Mouse (Mus musculus) inflammation-experienced regulatory T-cells, adult 6 months (primary cell): ENCODE results near the gene Clpp. TPM values are rescaled to one million over a fixed set of nuclear protein-coding genes. Genes with fewer than 3 reads are reported as not detected.

Source experiments
- ATAC-seq: one replicate; pipeline ENCODE4 v1.8.0; 2017
- polyA plus RNA-seq, 3 experiments: library from polyadenylated mRNA; unstranded; fragments of 100-300 nt; shearing (Covaris generic); gene quantifications; one replicate each; pipeline ENCODE4 v1.2.1; 2017

Gene Clpp
- 100 to 1,000 TPM in 2 of 3 experiments, 10 to 100 TPM in 1; 61.9 to 113 (median 112) TPM for polyA plus RNA-seq

DNA sequence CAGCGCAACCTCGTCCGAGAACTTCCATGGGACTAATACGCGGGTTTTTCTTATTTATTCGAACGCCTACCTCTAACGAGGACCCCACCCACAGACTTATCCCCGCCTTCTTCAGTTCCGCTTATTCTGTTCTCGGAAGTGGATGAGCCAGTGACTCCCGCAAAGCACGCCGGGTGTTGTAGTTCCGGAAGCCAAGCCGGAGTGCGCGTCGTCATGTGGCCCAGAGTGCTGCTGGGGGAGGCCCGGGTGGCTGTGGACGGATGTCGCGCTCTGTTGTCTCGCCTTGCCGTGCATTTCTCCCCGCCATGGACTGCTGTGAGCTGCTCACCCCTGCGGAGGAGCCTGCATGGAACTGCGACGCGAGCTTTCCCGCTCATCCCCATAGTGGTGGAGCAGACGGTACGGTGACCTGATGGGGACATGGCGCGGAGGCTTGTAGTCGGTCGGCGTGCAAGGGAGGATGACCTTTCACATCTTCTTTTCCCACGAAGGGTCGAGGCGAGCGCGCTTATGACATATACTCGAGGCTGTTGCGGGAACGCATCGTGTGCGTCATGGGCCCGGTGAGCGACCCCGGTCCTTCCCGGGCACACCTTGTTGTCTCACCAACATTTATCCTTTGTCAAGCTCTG is at the start of gene Clpp:
TSS of gene Clpp (plus strand) at position 191 of the 632 bp plus-strand sequence.
- ATAC-seq, result peak; percentile 99

DNA sequence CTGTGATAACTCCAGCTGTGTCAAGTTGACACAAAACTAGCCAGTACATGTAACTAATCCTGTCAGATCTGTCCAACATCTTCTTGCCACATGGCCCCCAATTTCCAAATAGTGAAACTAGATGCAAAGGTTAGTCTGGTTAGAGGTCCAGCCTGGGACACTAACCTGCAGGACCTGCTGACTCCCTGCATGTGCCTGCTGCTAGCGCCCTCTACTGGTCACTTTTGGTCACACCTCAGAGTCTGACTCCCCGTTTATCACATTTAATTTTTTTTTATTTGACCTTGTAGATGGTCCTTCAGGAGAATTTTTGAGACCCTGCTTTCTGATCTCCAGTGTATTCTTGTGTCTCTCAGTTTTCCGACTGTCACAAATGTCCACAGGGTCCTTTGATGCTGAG is 39.2 kb upstream of the Clpp start:
- ATAC-seq, result no peak

DNA sequence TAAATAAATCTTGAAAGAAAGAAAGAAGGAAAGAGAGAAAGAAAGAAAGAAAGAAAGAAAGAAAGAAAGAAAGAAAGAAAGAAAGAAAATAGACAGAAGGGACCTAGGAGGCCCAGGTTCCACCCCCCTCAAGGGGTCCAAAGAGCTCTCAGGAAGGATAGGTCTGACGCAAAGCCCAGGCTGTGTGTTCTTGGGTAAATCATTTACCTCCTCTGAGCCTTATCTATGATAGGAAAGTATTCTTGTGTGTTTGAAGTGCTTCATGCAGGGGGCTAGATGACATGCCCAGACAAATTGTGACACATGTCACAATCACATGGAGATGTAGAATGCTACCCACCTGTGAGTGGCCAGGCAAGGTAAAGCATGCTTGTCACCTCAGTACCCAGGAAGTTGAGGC is 37.5 kb upstream of the Clpp start:
- no peak for ATAC-seq

DNA sequence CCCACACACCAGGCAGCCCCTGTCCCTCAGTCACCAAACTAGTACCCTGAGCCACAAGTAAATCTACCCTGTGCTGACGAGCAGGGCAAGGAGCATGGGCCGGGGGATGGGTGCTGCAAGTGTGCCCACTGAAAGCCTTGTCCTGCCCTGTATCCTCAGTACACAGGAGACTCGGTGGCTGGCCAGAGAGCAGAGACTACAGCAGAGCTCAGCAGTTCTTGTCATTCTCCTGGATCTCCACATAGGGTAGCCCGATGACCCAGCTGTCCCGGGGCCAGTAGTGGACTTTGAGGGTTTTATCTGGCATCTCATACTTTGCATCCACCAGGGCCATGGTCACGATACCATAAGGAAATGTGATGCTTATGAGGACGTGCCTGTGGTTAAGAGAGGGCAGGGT is 35.2 kb upstream of the Clpp start:
- no peak for ATAC-seq

DNA sequence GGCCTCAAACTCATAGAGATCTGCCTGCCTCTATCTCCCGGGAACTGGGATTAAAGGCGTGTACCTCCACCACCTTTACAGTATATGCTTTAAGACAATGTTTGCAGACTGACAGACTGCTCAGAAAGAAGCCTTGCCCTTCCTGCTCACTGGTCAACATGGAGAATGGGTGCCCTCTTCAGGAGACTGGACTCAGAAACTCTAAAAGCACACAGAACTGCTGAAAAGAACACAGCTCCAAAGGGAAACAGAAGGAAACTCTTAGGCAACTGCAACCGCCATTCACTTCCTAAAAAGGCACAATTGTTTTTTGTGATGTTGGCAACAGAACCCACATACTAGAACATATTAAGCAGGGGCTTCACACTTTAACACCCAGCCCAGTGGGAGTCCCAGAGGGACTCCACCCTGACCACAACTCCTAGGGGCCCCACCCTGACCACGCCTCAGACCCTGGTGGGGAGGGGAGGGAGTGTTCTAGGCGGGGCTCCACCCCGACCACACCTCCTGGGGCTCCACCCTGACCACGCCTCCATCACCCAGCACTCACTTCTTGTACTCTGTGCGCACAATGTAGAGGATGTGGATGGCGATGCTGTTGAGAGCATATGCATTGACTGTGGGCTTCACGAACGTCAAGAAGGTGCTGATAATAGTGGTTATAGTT is 32.2 kb upstream of the Clpp start:
- no peak for ATAC-seq

DNA sequence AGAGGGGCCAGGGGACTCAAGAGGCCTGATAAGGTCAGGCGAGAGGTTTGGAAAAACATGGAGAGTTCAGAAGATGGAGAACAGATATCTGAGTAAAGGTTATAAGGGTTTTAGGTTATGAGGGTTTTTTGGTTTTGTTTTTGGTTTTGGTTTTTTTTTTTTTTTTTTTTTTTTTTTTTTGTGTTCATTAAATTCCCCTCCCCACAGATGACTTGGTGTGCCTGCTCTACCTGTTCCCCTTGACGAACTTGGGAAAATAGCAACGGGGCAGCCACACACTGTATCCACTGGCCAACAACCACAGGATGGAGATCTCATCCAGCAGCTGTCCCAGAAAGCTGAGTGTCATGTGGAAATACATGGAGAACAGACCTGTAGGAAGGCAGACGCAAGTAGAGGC is 31.4 kb upstream of the Clpp start:
- no peak for ATAC-seq

DNA sequence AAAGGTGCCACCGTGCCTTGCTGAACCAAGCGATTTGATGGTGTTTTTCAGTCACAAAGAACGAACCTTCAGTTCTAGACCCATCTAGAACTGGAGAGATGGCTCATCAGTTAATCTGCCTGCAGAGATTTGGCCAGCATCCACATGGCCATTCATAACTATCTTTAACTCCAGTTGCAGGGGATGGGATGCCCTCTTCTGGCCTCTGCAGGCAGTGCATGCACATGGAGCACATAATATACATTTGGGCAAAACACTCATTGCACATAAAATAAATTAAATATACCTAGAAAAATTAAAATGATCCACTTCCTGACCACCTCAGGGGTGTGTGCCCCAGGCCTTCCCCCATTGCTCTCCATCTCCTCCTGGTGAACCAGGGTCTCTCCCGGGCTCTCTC is 28.2 kb upstream of the Clpp start:
- ATAC-seq, result no peak

DNA sequence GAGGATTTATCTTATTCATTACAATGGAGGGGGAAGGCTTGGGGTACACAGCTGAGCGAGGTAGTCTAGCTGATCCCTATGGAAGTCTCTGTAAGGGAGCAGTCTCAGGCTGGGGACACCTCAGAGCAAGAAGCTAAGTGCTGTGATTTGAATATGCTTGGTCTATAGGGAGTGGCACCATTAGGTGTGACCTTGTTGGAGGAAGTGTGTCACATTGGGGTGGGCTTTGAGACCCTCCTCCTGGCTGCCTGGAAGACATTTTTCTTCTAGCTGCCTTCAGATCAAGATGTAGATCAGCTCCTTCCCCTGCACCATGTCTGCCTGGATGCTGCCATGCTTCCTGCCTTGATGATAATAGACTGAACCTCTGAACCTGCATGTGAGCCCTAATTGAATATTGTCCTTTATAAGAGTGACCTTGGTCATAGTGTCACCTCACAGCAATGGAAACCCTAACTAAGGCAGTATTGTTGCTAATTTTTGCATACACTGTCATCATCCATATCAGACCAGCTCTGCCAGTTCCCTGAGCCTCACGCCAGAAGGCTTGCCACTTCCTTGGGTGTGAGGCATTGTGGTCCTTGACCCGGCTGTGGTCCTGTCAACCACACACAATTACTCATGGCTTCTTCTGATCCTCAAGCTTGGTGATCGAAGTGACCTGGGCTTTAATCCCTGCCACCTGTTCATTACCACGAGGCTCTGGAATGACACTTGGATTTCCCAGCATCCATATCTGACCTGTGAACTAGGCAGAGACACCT is 27.3 kb upstream of the Clpp start:
- ATAC-seq, result no peak

DNA sequence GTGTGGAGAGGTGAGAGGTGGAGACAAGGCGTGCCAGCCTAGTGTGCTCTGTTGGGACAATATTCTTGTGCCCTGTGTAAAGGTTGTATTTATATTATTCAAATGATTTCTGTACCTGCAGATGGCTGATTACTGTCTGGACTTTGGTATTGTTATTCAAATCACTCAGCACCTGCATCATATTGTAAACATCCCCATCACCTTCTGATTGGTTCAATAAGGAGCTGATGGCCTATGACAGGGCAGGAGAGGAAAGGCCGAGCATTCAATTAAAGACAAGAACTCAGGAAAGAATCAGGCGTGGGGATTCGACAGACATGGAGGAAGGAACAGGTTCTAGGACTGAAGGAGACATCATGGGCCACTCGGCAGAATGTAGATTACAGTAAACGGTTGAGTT is 26.5 kb upstream of the Clpp start:
- no peak for ATAC-seq

DNA sequence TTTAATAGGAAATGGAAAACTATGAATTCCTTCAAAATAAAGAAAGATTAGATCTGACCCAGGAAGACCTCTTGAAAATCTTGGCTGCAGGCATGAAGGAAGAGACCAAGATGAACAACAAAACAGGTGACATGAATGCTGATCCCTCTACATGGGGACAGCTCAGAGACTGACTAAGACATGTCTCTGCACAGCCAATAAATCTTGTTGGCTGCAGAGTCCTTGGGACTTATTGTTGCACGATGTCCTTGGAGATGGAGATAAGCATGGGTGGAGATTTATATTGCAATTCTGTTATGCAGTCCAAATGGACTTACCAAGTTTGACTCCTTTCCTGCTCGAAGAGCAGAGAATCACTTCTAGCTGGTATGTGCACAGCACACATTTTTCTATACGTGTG is 20.8 kb upstream of the Clpp start:
- no peak for ATAC-seq

DNA sequence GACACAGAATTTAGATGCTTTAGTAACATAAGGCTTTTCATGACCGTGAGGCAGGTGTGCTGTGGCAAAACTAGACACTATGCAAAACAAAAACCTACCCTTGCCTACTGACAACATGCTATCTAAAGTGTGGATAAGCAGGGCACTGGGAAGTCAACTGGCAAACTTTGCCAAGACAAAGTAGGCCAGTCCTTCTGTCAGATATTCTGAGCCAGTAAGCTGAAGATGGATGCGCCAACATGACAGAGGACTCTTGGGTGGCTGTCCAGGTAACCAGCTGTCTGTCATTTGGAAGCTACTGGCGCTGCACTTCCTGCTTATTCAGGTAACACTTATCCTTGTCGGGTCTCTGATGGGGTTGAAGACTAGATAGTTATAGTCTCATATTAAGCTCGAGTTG is 20.0 kb upstream of the Clpp start:
- no peak for ATAC-seq

DNA sequence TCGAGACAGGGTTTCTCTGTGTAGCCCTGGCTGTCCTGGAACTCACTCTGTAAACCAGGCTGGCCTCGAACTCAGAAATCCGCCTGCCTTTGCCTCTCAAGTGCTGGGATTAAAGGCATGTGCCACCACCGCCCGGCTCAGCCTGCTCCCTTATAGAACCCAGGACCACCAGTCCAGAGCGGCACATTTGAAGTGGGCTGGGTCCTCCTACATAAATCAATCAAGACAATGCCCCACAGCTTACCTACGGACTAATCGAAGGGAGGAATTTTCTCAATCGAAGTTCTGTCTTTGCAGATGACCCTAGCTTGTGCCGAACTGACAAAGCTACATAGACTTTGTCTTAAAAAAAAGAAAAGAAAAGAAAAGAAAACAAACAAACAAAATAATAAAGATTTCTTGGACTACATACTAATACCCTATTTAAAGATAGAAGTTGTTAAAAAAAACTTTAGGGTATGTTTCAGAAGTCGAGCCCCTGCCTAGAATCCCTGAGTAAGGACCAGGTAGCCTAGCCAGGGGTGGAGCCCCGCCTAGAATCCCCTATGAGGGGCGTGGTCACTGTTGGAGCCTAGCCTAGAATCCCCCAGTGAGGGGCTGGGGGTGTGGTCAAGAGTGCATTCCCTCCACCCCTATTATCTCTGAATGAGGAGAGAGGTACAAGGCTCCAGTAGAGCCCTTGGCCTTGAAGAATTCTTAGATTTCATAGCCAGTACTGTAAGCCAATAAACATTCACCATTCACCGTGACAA is 16.0 kb upstream of the Clpp start:
- no peak for ATAC-seq

DNA sequence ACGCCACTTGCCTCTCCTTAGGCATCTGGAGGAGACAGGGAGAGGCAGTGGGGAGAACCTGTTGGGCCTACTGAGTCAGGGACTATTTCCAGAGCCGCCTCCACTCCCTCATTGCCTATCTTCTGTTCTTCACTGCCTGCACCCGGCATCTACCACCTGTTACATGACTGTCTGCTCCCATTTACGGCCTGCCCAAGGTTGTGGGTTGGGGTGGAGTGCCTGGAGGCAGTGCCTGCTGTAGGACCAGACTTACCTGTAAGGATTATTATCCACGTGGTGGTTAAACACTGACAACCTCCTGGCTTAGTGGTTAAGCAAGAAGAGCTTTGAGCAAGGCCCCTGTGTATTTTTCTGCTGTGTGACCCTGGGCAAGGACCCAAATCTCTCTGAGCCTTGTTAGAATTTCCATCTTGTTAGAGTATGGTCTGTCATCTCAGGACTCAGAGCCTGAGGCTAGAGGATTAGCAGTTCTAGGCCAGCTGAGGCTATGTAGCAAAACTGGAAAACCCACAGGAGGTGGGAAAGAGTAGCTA is 15.3 kb upstream of the Clpp start:
- ATAC-seq, result no peak

DNA sequence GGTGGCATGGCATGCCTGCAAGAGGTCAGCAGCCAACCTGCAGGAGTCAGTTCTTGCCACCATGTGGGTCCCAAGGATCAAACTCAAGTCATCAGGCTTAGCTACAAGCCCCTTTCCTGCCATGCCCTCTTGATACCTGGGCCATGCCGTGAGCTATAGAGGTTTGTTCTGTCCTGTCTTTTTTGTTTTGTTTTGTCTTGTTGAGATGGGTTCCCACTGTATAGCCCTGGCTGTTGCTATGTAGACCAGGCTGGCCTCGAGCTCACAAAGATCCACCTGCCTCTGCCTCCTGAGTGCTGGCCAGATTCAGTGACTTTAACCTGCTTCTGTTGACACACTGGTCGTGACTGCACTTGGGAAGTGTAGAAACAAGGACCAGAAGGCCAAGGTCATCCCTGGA is 14.7 kb upstream of the Clpp start:
- ATAC-seq, result no peak

DNA sequence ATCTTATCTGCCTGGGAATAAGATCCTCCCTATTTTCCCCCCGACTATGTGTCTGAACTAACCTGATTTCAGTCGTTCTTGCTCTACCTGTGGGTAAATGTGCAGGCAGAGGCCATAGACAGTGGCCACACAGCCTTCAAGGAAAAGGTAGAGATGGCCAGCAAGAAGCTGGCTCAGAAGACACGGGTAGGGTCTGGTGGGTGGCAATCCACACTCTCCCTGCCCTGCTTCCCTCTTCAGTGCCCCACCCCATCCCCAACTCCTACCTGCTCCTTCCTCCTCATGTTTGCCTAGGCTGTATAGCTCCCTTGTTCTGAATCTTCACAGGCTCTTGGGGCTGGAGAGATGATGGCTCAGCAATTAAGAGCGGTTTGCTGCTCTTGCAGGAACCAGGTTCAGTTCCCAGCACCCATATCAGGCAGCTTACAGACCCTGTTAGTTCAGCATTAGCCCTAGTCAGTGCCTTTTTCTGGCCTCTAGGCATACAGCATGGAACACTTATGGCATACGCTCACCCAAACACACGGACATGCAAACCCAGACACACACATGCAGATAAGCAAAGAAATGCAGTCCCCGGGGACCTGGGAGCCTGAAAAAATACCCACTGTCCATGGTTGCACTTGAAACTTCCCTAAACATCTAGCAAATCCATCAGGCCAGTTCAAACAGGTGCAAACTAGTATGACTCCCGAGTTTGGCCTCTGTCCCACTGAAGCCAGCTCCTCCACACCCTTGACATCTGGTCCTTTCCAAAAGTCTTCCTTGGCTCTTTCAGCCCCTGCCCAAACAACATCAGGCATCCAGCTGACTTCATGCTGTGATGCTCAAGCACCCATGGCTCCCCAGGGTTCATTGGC is 13.3 kb upstream of the Clpp start:
- no peak for ATAC-seq

DNA sequence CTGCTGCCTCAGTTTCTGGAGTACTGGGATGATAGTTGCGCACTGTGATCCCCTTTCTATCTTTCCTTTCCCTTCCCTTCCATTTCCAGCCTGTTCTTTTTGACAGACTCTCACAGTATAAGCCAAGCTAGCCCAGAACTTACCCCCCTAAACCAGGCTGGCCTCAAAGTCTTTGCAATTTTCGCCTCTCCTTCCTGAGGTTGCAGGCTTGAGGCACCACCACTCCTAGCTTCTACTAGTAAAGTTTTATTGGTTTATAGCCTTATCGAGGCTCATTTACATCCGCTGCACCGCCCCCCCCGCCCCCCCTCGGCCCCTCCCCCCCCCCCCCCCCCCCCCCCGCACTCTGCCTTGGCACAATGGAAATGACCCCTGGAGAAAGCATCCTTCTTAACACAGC is 10.6 kb upstream of the Clpp start:
- ATAC-seq, result no peak

DNA sequence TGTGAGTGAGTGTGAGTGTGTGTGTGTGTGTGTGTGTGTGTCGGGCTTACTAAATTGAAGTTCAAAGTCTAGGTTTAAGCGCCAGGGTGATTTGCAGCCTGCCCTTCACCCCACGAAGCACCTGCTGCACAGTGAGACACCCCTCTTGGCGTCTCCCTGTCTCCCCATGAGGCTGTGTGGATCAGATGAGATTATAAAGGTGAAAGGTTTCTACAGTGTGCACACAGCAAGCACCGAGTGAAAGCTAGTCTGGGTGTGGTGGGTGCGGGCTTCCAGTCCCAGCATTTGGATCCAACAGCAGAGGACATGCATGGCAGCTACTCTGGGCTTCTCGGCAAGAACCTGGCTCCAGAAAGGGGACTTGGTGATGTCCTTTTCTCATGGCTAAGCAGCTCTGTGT is 9.1 kb upstream of the Clpp start:
- ATAC-seq, result no peak

DNA sequence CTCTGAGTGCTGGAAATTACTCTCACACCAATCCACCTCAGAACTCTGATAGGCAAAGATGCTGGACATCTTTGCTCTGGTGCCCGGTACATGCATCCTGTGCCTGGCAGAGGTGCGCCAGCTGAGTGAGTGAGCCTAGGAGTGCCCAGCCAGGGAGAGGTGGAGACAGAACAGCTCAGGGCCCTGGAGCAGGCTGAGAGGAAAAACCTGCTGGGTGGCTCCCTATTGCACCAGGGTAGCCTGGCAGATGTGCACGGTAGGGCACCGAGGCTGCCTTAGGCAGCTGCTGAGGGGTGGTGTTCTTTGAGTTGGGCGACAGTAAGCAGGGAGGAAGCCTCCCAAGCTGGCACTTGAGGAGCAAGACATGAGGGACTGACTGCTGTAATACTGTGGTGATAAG is 8.1 kb upstream of the Clpp start, which contains the start of gene Acer1:
TSS of gene Acer1 (minus strand) at position 114 of the 400 bp plus-strand sequence.
- ATAC-seq, result no peak

DNA sequence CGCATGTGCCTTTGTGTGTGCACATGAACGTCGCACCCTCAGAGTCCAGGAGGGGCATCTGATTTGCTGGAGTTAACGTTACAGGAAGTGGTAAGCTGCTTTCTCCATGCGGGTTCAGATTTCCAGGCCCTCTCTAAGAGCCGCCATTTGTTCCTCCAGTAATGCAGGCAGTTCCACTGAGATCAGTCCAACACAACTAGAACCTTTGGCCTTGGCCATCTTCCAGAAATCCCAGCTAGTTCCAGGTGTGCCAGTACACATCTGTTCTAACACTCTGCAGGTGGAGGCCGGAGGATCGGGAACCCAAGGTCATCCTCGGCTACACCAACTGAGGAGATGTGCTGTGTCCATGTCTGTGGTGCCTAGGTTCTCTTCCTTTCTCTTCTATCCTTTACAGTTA is 5.2 kb upstream of the Clpp start:
- no peak for ATAC-seq

DNA sequence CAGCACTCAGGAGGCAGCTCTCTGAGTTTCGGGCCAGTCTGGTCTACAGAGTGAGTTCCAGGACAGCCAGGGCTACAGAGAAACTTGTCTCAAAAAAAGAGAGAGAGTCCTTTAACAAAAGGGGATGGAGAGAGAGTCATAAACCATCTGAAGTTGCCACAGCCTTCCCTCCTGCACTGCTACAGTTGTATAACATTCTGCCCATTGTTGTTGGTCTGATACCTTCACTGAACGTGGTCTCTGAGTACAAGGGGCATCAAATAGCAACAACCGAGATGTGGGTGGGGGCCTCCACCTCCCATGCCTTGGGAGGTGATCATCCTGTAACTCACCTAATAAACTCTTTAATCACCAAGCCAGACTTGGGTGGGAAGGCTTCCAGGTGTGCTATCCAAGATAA is 4.4 kb upstream of the Clpp start:
- no peak for ATAC-seq

DNA sequence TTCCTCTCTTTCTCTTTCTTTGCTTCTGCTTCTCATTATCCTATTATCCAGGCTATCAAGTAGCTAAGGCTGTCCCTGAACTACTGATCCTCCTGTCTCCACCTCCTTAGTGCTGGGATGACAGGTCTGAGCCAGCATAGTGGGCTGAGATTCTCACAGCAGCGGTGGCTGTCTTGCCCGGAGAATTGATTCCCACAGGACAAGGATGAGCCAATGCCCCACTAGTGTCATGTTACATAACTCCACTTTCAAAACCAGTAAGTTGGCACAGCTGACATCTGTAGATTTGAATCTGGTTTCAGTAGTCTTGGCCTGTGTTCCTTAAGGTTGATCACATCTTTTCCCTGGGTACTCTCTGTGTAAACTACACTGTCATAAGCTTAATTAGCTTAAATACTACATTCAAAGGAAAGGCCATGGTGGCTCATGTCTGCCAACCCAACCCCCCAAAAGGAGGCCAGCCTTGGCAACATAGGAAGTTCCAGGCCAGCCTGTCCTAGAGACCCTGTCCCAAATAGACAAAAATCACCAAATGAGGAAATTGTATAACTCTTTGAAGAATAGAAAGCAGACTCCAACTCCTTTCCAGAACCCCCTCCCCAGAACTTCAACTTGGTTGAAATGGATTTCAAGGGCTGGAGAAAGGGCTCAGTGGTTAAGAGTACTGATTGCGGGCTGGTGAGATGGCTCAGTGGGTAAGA is 3.9 kb upstream of the Clpp start:
- ATAC-seq, result no peak
